Mouse (Mus musculus) gastrocnemius, adult 18-20 months (tissue): ENCODE results near the gene Ube2d1. TPM values are rescaled to one million over a fixed set of nuclear protein-coding genes. Genes with fewer than 3 reads are reported as not detected.

Experiments
- DNase-seq: peaks from one replicate; pipeline ENCODE4 v3.0.0; 2021; ENCODE audit warnings: low spot score
- total RNA-seq, 2 experiments: library from RNA; stranded (reverse); gene quantifications; 2 replicates each; pipeline ENCODE4 v1.2.3; 2021

The Ube2d1 gene
- total RNA-seq, 2 experiments from 2014 or later = 170 to 210 TPM

DNA sequence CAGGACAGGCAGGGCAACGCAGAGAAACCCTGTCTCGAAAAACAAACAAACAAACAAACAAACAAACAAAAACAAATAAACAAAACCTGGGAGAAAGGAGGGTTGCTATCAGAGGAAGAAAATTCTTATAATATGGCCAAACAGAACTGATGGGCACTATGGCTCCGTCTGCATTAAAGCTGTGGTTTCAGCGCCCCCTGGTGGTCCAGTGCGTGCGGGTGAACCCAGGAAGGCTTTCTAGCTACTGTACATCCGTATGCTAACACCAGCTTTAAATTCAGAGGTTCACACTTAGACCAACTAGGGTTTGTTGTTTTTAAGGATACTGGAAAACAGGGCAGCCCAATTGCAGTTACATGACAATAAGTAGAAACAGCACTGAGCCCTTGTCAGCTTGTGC is 59.2 kb downstream of the Ube2d1 start:
- peak; percentile 82 for DNase-seq

- DNase-seq = no peak
These were observed 62.0 kb downstream of the Ube2d1 start for GRCm38 (mm10) chr10:71223101-71223500.

DNA sequence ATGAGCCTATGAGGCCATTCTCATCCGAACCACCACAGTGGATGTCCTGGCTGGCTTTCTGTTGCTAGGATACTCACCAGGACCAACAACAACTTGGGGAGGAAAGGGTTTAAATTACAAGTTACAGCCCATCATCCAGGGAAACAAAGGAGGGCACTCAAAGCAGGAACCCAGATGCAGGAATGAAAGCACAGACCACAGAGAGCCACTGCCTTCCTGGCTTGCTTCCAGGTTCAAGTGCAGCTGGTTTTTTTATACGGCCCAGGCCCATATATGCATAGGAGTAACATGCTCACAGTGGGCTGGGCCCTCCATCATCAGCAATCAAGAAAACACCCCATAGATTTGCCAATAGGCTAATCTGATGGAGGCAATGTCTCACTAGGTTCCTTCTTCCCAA is 62.4 kb downstream of the Ube2d1 start:
- DNase-seq = no peak

DNA sequence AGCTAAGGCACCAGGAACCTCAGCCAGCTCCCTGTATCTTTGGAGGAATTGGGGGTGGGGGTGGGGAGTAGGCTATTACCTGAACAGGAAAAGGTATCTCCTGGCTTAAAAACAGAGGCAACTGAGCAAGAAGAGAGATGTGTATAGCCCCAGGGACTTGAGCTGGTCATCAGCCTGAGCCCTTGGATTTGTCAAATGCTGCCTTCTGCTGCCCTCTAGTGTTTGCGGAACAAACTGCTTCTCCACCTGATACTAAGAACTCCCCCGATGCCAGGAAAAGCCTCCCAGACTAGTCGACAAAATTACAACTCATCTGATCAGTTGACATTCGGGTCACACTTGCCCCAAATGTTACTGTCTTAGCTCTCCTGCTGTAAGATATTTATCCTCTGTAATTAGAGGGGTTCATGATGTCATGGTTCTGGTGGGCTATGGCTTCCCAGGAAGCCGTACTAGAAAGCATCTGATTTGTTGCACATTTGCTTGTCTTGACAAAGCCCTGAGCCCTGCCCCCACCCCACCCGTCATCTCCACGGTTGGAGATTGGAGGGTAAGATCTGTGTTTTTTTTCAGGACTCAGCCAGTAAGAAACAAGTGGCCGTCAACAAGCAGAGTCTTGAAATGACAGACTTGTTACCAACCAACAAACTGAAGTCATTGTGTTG is 66.7 kb downstream of the Ube2d1 start:
- peak; percentile 89 for DNase-seq

- no peak for DNase-seq
These were observed 69.1 kb downstream of the Ube2d1 start for GRCm38 (mm10) chr10:71215996-71216395.

Other genes with a start within 250 kb of the Ube2d1 start
- 1 to 10 TPM; 7.2 to 8.2 TPM for gene Bicc1, start 125.6 kb downstream of the Ube2d1 start, total RNA-seq
- 10 to 100 TPM; 52.5 to 63.0 TPM for gene Tfam, start 47.0 kb downstream of the Ube2d1 start, total RNA-seq
- 100 to 1,000 TPM; 235 to 236 TPM for gene Cisd1, start 59.7 kb upstream of the Ube2d1 start, total RNA-seq
- gene Ipmk, start 62.5 kb upstream of the Ube2d1 start, total RNA-seq = 10 to 100 TPM; 18.0 to 19.4 TPM